Mouse (Mus musculus) thymus, postnatal 0 days (tissue): ENCODE results near the gene Cdk2. TPM values are rescaled to one million over a fixed set of nuclear protein-coding genes. Genes with fewer than 3 reads are reported as not detected.
"Not testable (repeated sequence)": the region's sequence is repeated elsewhere in the genome, so short reads cannot be mapped to it uniquely, and the experiment has no call there.

Experiments
- DNase-seq: peaks from one replicate; pipeline ENCODE4 v3.0.0-alpha.2; 2015; ENCODE audit warnings: low spot score
- polyA plus RNA-seq: library from polyadenylated mRNA; unstranded; fragments of >200 nt; fragmentation: Nextera tagmentation; extraction: Ambion mirVana; gene quantifications from 2 replicates; pipeline ENCODE4 v1.2.1, GENCODE M21; 2015

Gene Cdk2
- polyA plus RNA-seq, result 115 and 117 TPM in 2 replicates

- DNase-seq, result peak; percentile 92
Observed at GRCm38 (mm10) chr10:128704491-128705316, at the start of gene Cdk2. TSS of gene Cdk2 (minus strand) at chr10:128705031.

DNA sequence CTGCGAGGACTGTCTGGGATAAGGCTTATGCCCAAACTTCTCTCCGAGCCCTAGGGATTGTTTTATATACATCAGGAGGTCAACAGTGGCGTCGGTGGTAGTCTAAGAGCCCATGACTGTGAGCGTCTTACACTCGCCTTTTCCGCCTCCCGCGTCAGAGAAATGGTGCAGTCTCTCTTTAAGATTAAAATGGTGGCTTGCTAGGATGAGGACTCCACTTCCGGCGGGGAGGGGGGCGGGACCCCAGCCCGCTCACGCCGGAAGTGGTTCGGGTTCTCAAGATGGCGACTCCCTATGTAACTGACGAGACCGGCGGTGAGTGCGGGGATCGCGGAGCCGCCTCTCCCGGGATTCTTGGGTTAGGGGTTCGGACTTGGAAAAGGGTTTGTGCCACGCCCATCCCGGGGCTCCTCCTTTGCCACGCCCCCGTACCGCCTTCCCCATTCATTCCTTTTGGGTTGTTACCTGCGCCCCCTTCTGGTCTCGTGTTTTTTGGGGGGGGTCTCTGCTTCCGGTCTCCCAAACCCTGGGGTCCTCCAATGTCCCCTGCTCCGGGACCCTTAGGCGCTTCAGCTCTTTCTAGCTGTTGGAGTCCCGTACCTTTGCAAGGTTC, 43.5 kb upstream of the Cdk2 start:
- peak; percentile 95 for DNase-seq

DNA sequence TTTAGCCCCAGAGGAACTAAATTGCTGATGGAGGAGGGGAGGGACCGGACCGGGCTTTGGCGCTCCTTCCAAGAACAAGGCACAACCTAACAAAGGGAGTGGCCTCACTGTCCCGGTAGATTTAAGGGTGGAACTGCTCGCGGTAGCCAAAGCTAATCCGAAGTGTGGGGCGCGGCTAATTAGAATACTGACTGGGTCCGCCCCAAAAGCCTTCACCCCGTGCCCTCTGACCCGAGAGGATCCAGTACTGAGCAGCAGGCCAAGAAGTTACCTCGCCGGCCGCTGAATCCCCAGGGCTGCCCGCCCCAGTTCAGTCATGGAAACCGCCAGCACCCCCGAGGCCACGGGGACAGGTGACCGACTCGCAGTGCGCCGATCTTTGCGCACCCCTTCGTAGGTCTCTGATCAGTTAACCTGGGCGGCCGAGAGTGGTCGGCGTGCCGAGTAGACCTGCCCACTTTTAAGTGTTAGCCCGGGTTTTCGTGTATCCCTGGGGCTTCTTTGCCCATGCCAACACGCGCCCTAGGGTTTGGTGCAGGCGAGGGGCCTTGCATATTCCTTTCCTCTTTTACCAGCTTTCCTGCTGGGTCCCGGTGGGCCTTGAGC, 42.9 kb upstream of the Cdk2 start, which contains the start of gene Pym1:
TSS of gene Pym1 (plus strand) at position 244 of the 606 bp plus-strand sequence.
- DNase-seq, result peak; percentile 56

DNA sequence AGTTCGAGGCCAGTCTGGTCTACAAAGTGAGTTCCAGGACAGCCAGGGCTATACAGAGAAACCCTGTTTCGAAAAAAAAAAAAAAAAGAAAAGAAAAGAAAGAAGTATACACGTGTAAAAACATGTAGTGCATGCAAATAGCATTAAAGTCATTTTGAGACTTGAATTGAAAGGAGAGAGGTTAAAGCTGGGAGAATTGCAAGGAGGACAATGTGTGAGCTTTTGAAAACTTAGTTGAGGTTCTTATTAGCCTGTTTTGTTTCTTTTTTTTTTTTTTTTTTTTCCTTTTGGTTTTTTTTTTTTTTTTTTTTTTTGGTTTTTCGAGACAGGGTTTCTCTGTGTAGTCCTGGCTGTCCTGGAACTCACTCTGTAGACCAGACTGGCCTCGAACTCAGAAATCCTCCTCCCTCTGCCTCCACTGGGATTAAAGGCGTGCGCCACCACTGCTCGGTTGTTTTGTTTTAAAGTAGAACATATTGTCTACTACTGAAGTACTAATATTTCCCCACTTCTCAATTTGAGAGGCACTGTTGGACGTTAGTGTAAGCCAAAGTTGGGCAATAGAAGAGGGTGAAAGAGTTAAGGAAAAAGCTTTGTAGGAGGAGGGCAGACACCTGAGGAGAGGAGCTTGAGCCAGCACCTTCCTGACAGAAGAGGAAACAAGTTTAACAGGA, 42.3 kb upstream of the Cdk2 start:
- DNase-seq, result peak; percentile 18

DNA sequence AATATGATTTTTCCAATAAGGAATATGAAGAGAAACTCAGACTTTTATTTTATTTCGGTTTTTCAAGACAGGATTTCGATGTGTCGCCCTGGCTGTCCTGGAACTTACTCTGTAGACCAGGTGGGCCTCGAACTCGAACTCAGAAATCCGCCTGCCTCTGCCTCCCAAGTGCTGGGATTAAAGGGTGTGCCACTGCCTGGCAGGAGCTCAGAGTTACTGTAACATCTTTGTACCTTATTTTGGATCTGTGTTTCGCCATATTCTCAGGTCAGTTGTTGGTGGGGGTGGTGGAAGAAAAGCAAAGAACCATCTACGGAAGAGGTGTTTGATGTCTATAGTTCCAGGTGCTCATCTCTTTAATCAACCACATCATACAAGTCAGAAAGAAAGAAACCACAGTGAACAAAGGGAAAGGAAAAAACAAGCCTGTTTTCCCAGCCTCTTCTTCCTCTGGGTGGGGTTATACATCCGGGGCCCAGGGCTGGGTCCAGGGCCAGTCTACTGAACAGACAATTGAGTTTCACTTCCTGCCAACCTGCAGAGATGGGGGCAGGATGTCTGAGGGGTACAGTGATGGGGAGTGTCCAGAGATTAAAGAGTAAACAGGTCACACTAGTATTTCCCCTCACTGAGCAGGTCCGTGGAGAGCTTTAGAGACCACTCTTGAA, 41.2 kb upstream of the Cdk2 start:
- DNase-seq, result peak; percentile 94

- DNase-seq, result peak; percentile 85
Observed at GRCm38 (mm10) chr10:128744680-128745601, 40.1 kb upstream of the Cdk2 start, which contains the start of gene Dgka. TSS of gene Dgka (minus strand) at chr10:128744855.

DNA sequence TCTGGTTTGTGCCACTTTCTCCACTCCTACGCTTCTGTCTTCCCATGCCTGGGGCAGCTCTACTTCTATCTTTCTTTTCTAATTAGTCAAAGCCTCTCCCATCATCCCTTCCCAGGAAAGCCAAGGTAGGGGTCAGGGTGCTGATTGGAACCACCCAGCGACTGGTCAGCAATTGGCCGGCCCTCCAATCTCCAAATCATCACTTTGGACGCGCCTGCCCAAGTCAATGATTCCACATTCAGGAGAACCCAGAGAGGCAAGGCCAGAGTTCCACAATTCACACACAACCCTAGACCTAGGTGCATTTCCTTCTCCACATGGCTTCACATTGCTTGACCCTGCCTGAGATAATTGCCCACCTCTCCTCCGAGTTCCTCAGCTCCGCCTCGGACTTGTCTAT, 39.4 kb upstream of the Cdk2 start:
- DNase-seq, result peak; percentile 12

GRCm38 (mm10) chr10:128743791-128744191, 39.0 kb upstream of the Cdk2 start:
- DNase-seq, result peak; percentile 44

GRCm38 (mm10) chr10:128743235-128743634, 38.4 kb upstream of the Cdk2 start:
- no peak for DNase-seq

DNA sequence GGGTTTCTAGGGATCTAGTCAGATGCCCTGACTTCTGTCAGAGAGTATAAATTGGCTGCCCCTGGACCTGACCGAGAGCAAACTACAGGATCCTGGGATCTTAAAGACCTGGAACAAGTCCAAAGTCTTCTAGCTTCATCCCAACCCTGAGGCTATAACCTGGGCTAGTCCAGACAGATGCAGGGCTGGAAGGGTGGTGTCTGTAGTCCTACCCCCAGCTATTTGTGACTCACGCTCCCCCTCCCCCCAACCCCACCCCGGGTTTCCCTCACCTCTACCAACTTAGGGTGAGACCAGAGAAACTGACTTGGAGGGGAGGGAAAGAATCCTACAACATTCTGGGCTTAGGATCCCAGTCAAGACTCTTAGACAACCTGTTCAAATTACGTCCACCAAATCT, 37.8 kb upstream of the Cdk2 start:
- no peak for DNase-seq

DNA sequence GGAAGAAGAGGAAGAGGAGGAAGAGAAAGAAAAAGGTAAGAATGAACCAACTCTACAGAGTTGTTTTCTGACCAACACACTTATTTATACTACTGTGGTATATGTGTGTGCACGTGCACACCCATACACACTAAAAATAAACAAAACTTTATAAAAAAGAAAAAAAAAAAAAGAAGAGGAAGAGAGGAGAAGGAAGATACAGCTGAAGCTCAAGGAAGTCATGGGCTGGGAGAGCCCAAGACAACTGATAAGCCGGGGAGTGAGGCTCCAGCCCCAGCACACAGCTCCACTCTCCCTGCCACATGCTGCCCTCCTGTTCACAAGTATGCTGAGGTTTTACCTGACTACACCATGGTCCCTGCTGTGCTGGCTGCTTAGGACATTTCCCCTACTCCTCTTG, 35.5 kb upstream of the Cdk2 start:
- no peak for DNase-seq

DNA sequence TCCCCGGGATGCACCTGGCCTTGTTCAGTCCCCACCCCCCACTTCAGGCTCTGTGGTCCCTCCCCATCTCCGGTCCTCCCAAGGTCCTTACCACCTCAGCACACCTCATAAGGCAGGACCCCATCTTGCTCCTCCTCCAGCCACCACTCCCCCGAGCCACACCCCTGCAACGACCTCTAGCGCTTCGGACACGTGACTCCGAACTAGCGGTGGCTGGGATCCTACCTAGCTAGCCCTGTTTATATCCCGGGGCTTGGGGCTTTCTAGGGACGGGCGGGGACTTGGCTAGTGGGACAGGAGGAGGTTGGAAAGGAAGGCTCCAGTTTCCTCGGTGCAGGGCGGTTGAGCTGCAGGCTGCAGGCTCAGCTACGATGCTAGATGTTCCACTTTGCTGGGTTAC, 32.6 kb upstream of the Cdk2 start:
- no peak for DNase-seq

- no peak for DNase-seq
Observed at GRCm38 (mm10) chr10:128731992-128732391, 27.2 kb upstream of the Cdk2 start.

DNA sequence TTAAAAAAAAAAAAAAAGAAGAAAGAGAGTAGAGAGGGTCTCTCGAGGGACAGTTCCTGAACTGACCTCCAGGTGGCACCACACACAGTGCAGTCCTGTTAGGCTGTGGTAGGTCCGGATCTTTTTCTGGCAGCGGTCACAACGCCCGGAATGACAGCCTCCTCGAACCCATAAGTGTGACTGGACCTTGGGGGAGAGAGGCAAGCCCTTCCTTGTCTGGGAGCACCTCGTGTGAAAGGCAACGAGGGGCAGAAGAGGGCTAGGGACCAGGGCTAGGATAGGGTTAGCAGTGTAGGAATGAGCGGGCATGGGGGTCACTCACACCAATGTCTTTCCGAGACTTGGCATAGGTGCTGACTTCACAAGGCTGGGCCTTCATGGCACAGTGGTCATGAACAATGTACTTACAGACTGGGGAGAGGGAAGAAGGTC, 26.2 kb upstream of the Cdk2 start:
- DNase-seq, result peak; percentile 52

- DNase-seq, result no peak
Observed at GRCm38 (mm10) chr10:128728059-128728458, 23.2 kb upstream of the Cdk2 start.

DNA sequence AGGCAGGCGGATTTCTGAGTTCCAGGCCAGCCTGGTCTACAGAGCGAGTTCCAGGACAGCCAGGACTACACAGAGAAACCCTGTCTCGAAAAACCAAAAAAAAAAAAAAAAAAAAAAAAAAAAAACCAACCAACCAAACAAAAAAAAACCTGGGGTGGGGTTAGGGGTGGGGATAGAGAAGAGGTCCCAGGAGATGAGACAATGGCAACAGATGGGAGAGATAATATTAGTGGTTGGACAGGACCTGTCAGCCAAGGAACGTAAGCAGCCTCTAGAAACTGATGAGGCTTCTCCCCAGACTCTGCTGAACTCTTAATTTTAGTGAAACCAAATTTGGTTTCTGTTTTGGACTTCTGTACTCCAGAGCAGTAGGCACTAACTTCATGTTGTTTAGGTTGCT, 20.6 kb upstream of the Cdk2 start:
- not testable (repeated sequence) for DNase-seq

GRCm38 (mm10) chr10:128715559-128716537, 11.0 kb upstream of the Cdk2 start:
- DNase-seq, result peak; percentile 80

GRCm38 (mm10) chr10:128711318-128711717, 6.5 kb upstream of the Cdk2 start:
- DNase-seq, result not testable (repeated sequence)

DNA sequence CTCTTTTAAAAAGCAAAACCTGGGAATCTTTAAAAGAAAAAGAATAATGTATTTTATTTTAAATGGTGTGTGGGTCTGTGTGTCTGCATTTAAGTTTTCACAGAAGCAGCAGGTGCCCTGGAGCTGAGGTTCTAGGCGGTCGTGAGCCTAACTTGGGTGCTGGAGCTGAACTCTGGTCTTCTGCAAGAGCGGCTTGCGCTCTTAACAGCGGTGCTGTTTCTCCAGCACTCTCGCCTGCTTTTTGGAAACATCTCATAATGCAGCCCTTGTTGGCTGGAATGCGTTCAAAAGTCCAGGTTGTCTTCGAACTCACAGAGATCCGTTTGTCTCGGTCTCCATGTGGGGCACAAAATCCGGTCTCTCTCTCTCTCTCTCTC, 474 bp upstream of the Cdk2 start:
- no peak for DNase-seq
